Mouse (Mus musculus): ENCODE data around the gene Adcy5.

GRCm38 (mm10) chr16:35216826-35217491, 62.3 kb downstream of the Adcy5 start:
- TF ChIP-seq CTCF (IDR thresholded peaks at IDR 0.05; ENCODE audit: low read depth, low read length): no peak
- no peak for TF ChIP-seq TAL1 (conservative IDR thresholded peaks at IDR 0.05; ENCODE audit: low read depth, low read length)
